Mouse (Mus musculus) urinary bladder, postnatal 10 days (tissue): ENCODE measurements around the gene Frmd4a.

Experiments
- DNase-seq: peaks from one replicate; pipeline ENCODE4 v3.0.0; 2022; ENCODE audit warnings: low spot score

Frmd4a gene

GRCm38 (mm10) chr2:4445629-4446400 lies 428.3 kb downstream of the Frmd4a start:
- no peak for DNase-seq

GRCm38 (mm10) chr2:4449860-4450480 lies 432.5 kb downstream of the Frmd4a start:
- DNase-seq, result no peak

DNA sequence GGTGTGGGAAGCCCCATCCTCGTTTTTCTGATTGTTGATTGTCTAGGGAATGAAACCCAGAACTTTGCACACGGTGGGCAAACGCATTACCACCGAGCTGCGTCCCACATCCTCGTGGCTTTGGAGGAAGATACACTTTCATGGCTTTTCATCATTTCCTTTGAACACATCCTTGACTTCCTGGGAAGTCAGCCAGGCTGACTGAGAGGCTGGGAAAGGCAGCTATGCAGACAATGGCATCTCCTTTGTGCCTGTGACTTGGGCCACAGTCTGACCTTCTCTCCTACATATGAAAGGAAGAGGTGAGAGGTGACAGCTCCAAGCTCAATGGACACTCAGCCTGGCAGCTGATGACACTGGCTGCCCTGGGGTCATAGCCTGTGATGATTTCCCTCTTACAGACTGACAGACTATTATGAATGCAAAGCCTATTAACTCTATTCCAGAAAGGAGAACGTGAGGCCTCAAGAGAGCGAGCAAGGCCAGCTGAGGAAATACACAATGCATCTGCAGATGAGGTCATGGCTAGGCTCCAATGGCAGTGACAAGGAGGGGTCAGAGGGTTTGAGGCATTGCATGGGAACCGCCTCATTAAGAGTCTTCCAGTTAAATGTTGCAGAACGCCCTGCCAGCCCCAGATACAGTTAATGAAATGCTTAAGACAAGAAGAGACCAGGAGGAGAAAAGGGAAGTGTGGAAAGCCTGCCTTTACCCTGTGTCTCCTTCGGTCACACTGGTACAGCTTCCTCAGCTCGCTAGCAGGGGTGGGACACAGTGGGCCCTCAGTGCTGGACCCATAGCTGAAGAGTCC lies 435.3 kb downstream of the Frmd4a start:
- DNase-seq, result no peak

GRCm38 (mm10) chr2:4455097-4456025 lies 437.8 kb downstream of the Frmd4a start:
- no peak for DNase-seq

DNA sequence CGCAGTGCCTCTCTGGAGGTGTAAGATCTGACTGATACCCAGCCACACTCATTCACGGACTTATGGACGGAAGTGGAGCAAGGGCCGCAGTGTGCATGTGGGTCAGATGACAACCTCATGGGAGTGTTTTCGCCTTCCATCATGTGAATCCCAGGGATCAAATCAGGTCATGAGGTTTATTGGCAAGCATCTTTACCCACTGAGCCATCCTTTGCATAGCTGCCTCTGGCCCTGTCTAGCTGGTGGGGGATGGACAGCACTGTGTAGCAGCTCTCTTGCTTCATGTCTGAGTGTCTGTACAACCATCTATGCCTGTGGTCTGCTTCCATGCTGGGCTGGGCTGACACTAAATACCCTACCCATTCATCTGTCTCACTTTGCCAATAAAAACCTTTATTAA lies 443.4 kb downstream of the Frmd4a start:
- DNase-seq, result no peak

DNA sequence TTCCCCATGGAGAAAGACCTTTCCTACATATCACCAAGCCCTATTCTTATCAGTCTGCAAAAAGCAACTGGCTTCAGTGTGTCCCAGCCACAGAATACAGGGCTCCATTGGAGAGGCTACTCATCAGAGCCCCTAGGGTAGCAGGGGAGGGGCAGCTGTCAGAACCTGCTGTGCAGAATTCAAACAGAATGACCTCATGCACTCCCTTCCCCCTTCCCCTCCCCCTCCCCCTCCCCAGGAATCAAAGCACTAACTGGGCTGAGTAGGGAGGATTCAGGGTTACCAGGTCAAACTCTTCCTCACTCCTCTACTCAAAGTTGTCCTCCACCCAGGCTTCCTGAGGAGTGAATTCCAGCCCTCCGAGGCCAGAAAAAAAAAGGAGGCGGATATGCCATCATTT lies 444.0 kb downstream of the Frmd4a start:
- DNase-seq, result no peak

DNA sequence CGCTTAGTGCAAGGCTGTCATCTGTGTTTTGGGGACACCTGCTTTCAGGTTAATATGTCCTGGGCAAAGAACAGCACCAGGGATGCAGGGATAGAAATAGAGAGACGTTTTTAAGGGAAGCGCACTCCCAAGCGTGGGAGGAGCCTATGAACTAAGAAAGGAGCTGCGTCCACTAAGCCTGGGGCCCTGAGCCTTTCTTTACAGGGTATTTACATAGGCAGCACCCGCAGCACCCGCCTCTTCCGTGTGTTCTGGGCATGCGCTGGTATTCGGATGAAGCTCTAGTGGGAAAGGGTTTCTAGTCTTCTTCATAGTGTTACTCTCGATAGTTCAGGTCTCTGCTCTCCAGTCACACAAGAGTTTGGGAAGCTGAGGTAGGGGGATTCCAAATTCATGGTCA lies 445.0 kb downstream of the Frmd4a start:
- no peak for DNase-seq

DNA sequence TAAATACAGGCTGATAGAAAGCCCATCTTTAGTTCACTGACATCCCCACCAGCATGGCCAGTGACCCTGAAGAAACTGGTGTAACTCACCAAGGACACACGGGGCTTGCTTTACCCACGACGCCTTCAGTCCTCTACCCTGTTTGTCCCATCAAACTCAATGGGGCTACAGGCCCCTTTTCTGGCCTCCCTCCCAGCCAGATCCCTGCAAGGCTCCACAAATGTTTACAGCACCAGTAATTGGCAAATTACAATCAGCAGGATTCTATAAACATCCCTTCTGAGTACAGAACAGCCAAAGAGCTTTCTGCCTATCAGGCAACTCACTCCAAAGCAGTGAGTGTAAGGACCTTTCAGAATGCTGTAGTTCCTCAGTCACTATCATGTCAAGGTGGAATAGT lies 448.6 kb downstream of the Frmd4a start:
- DNase-seq, result no peak

GRCm38 (mm10) chr2:4467314-4467713 lies 449.8 kb downstream of the Frmd4a start:
- DNase-seq, result no peak

GRCm38 (mm10) chr2:4472760-4473480 lies 455.4 kb downstream of the Frmd4a start:
- no peak for DNase-seq

DNA sequence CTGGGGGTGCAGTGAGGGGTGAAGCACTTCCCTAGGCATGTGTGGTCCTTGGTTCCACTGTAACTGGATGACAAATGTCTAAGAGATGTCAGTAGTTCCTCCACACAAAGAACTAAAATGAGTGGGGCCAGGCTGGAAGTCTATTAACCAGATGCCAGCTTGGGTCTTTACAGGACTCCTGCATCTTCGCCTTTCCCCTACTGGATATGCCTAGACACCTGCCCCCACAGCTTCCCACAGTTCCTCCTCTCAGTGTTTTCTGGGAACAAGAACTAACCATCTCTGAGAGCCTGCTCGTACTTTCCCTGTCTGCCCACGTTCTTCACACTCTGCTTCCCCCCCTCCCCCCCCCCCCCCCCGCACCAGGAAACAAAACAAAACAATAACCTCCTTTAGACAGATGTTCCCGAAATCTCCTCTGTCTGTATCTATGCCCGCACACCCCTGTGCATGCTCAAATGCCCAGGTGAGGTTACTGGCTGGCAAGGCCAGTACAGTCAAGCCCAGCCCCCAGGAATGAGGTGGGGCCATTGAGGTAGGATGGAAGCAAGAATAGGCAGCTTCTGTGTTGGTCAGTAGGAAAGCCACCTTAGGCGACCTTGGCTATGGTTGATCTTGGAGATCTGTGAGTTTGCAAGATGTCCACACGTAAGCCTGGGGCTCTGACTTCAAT lies 456.5 kb downstream of the Frmd4a start:
- no peak for DNase-seq

GRCm38 (mm10) chr2:4474539-4474937 lies 457.0 kb downstream of the Frmd4a start:
- DNase-seq, result no peak

- DNase-seq, result no peak
Observed at GRCm38 (mm10) chr2:4475991-4476390, 458.5 kb downstream of the Frmd4a start.

- no peak for DNase-seq
Observed at GRCm38 (mm10) chr2:4476608-4477007, 459.1 kb downstream of the Frmd4a start.

DNA sequence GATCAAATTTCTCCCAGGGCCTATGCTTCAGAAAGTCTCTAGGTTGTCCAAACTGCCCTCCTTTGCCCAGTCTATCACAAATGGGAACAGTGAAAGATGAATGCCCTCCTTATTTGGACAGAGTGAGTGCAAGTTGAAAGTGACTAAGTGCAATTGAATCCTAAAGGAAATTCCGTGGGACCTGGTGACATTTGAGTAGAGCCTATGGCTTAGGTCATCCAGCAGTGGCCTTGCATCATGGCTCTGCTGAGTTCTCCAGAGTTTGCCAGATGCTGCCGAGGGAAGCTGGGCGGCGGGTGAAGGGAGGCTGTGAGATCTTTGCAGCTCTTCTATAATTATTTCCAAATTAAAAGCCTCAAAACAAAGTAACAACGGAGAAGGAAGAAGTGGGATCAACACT lies 459.8 kb downstream of the Frmd4a start:
- DNase-seq, result no peak

- no peak for DNase-seq
Observed at GRCm38 (mm10) chr2:4480180-4480579, 462.7 kb downstream of the Frmd4a start.

DNA sequence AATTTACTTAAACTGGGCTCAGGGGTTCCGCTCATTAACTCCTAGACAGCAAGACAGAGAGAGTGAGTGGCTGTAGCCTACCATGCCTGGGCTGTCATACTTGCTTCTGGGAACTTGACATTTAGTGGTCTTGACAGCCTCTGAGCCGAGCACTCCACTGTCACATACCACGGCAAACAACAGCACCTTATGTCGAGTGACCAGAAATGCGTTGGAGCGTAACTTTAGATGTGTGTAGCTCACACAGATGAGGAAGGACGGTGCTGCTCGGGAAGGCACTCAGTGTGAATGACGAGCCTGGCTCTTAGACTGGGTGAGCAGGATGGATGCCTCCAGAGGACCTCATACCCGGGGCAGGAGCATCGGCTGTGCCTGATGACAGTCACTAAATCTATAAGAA lies 463.6 kb downstream of the Frmd4a start:
- DNase-seq, result no peak

DNA sequence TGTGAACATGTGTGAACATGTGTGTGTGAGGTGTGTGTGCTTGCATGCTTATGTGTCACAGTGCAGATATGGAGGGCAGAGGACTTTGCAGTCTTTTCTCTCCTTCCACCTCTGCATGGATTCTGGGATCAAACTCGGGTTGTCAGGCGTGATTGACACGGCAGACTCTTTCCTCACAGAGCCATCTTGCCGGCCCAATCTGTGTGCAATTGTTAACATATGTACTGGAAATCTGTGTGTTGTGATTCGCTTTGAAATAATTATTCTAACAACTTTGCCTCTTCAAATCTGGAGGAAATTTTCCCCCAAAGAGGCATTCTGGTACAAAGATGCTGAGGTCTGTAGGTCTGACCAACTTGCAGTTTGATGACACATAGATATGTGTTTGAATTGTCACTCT lies 468.7 kb downstream of the Frmd4a start:
- no peak for DNase-seq

DNA sequence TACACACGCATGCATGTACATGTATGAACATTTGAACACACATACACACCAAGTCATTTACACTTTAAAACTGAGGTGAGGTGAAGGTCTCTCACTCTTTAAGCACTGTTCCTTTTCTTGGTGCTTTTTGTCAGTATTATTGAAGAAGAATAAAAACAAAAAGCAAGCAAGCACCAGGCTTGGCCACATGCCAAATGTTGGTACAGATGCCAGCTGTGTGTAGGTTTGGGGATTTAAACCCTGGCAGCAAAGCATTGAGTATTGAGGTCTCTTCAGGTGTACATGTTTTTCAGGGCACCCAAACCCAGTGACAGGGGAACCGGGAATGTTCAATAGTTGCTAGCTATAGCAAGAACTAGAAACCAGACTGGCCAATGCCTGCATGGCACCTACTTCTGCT lies 469.8 kb downstream of the Frmd4a start:
- no peak for DNase-seq

DNA sequence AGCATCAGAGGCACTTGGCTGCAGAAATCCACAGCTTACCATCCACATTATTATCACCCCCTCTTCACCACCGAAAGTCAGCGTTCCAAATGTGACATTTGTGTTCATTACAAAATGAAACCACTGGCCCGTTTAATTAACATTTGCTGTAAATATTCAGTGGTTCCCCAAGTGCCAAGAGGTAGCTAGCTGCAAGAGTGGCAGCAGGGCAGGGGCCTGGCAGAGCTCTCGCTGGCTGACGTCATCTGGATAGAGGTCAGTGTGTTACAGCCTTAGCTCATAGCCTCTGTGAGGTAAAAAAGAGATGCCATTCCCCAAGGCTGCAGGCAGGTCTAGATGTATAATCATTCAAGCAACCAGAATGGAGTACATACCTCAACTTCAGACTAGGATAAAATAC lies 473.3 kb downstream of the Frmd4a start:
- no peak for DNase-seq
